Mouse (Mus musculus) heart, adult 9 months (tissue): ENCODE data around the gene Tmem135.
A peak's percentile ranks its signal among the peaks of the same experiment; 100 is the strongest.

ENCODE experiments used
- DNase-seq, 2 experiments: peaks; one replicate each; pipeline ENCODE4 v3.0.0; 2022; ENCODE audit warnings: low spot score in 2 of 2

The Tmem135 gene

GRCm38 (mm10) chr7:89253317-89253716 is 150.7 kb downstream of the Tmem135 start:
- DNase-seq: no peak

GRCm38 (mm10) chr7:89251880-89252453 is 152.1 kb downstream of the Tmem135 start:
- DNase-seq: no peak

GRCm38 (mm10) chr7:89248135-89248850 is 155.7 kb downstream of the Tmem135 start:
- peak; percentile 29 for DNase-seq

GRCm38 (mm10) chr7:89247012-89247710 is 156.9 kb downstream of the Tmem135 start:
- DNase-seq: no peak

GRCm38 (mm10) chr7:89242565-89242964 is 161.5 kb downstream of the Tmem135 start:
- no peak for DNase-seq

GRCm38 (mm10) chr7:89242143-89242542 is 161.9 kb downstream of the Tmem135 start:
- no peak for DNase-seq

GRCm38 (mm10) chr7:89239592-89239991 is 164.4 kb downstream of the Tmem135 start:
- no peak for DNase-seq

GRCm38 (mm10) chr7:89236592-89236991 is 167.4 kb downstream of the Tmem135 start:
- no peak for DNase-seq

GRCm38 (mm10) chr7:89235974-89236507 is 168.0 kb downstream of the Tmem135 start:
- DNase-seq: no peak

- DNase-seq: no peak
These were observed 171.4 kb downstream of the Tmem135 start for GRCm38 (mm10) chr7:89232499-89233145.

GRCm38 (mm10) chr7:89231200-89231790 is 172.7 kb downstream of the Tmem135 start:
- no peak for DNase-seq

GRCm38 (mm10) chr7:89222609-89223008 is 181.4 kb downstream of the Tmem135 start:
- DNase-seq: no peak

- DNase-seq: peak; percentile 26 to 29
These were observed 187.4 kb downstream of the Tmem135 start for GRCm38 (mm10) chr7:89216628-89217027.

GRCm38 (mm10) chr7:89216118-89216517 is 187.9 kb downstream of the Tmem135 start:
- DNase-seq: no peak

- DNase-seq: no peak
These were observed 188.3 kb downstream of the Tmem135 start for GRCm38 (mm10) chr7:89215714-89216113.

GRCm38 (mm10) chr7:89210506-89210905 is 193.5 kb downstream of the Tmem135 start:
- no peak for DNase-seq

- DNase-seq: no peak
These were observed 197.9 kb downstream of the Tmem135 start for GRCm38 (mm10) chr7:89206165-89206564.

- no peak for DNase-seq
These were observed 198.6 kb downstream of the Tmem135 start for GRCm38 (mm10) chr7:89205402-89205801.

GRCm38 (mm10) chr7:89203144-89203543 is 200.9 kb downstream of the Tmem135 start:
- DNase-seq: no peak

- no peak for DNase-seq
These were observed 202.1 kb downstream of the Tmem135 start for GRCm38 (mm10) chr7:89201954-89202353.

GRCm38 (mm10) chr7:89198499-89198898 is 205.5 kb downstream of the Tmem135 start:
- DNase-seq: no peak

GRCm38 (mm10) chr7:89193459-89193858 is 210.6 kb downstream of the Tmem135 start:
- peak in 1 of 2 experiments; percentile 15 for DNase-seq
